Mouse (Mus musculus): ENCODE data around the gene Hivep3. TPM values are rescaled to one million over a fixed set of nuclear protein-coding genes. Genes with fewer than 3 reads are reported as not detected.

The Hivep3 gene
- polyA plus RNA-seq, 1 experiment: 1.4 TPM

DNA sequence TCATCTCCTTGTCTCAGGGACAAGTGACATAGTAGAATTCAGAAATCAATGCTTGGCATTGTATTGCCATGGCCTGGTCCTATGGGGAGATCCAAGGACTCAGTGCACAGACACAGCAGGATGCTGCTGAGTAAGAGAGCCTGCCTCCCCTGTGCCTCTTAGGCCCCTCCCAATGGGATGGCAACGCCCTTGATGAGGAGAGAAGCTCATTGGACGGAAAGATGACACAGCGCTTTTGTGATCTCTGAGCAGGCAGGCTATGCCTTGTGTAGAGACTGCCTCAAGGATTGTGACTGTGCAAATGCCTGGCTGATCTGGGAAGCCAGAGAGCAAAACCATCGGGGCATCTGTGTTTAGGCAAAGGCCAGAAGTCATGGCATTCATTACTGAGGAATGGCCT lies 16.6 kb downstream of the Hivep3 start:
- H3K79me3 ChIP-seq (ENCODE audit: low read depth): no peaks in the 10 kb centered on the region
- TF ChIP-seq USF1 (IDR thresholded peaks at IDR 0.05; ENCODE audit: low read depth): no peak
- TF ChIP-seq CEBPB (IDR thresholded peaks at IDR 0.05; ENCODE audit: low read depth): no peak
- TF ChIP-seq FOSL1 (IDR thresholded peaks at IDR 0.05; ENCODE audit: insufficient read depth, low read length, poor library complexity, severe bottlenecking): no peak
- TF ChIP-seq MAX (IDR thresholded peaks at IDR 0.05): no peak
- no peak for TF ChIP-seq MYOD1 (IDR thresholded peaks at IDR 0.05; ENCODE audit: control insufficient read depth, insufficient read length, low read depth)
- H3K79me2 ChIP-seq (ENCODE audit: control insufficient read depth, insufficient read depth): no peaks in the 10 kb centered on the region
- H3K4me3 ChIP-seq (ENCODE audit: insufficient read depth, poor library complexity, severe bottlenecking): no peak overlapping the region
- H3K27me3 ChIP-seq (ENCODE audit: control insufficient read depth, insufficient read depth, insufficient read length): peaks cover 4% of the 10 kb centered on the region
- H3K36me3 ChIP-seq (ENCODE audit: control insufficient read depth, insufficient read depth): no peaks in the 10 kb centered on the region
- H3ac ChIP-seq (ENCODE audit: control insufficient read depth, insufficient read length, low read depth): no peak overlapping the region

DNA sequence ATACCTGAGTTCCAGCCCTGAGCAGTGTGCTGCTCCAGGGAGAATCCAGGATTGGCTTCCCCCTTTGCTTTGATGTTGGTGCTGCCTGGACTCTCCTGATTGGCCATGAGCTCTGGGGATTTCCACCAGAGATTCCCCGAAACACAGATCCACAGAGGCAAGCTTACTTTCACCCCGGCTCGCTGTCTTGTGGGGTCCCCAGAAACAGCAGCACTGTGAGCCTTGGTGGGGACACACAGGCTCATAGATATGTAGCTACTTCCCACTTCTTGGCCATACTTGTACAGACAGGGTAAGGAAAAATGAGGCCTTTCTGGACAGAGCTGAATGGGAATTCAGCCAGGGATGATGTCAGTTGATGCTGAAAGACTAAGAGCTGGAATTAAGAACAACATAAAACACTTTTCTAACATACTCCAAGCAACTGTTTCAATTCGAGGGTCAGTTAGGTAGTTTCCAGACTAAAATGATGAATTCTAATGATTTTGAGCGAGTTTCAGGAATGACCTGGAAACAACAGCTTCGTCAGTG lies 17.2 kb downstream of the Hivep3 start:
- no peaks in the 10 kb centered on the region for H3K79me2 ChIP-seq (ENCODE audit: control insufficient read depth, insufficient read depth)
- H3ac ChIP-seq (ENCODE audit: control insufficient read depth, insufficient read length, low read depth): no peak overlapping the region
- TF ChIP-seq FOSL1 (IDR thresholded peaks at IDR 0.05; ENCODE audit: insufficient read depth, low read length, poor library complexity, severe bottlenecking) (no peak), CEBPB (IDR thresholded peaks at IDR 0.05; ENCODE audit: low read depth) (no peak), USF1 (IDR thresholded peaks at IDR 0.05; ENCODE audit: low read depth) (no peak), MAX (IDR thresholded peaks at IDR 0.05) (no peak), MYOD1 (IDR thresholded peaks at IDR 0.05; ENCODE audit: control insufficient read depth, insufficient read length, low read depth) (no peak), CTCF (IDR thresholded peaks at IDR 0.05; ENCODE audit: control insufficient read depth, insufficient read depth, insufficient read length) (no peak)

DNA sequence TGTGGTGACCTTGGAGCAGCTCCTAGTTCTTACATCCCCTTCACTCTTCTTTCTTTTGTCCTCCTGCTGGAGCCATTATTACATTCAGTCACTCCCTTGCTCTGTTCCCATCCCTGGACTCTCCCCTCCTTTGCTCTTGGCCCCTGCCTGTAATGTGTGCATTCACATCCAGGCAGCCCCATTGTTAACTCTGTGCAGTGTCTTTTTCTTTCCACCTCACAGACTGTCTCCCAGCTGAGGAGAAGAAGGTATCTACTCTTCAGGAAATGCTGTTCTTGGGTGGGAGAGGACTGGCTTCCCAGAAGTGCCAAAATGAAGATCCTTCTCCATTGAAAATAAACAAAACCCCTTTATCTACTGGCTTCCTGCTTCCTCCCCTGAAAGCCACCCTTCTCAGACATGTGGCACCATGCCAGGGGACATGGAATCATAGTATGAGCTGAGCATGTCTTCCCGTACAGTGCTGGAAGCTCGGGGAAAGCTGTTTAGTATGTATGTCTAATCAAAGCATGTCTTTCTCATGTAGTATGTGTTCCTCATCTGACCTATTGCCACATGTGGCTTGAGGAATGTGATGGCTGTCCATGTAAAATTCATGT lies 17.9 kb downstream of the Hivep3 start:
- Histone ChIP-seq H3K4me3 (ENCODE audit: insufficient read depth, poor library complexity, severe bottlenecking) (no peak overlapping the region), H3K27me3 (ENCODE audit: control insufficient read depth, insufficient read depth, insufficient read length) (peaks cover 4% of the 10 kb centered on the region), H3ac (ENCODE audit: control insufficient read depth, insufficient read length, low read depth) (no peak overlapping the region), H3K36me3 (ENCODE audit: control insufficient read depth, insufficient read depth) (no peaks in the 10 kb centered on the region), H3K79me3 (ENCODE audit: low read depth) (no peaks in the 10 kb centered on the region), H3K79me2 (ENCODE audit: control insufficient read depth, insufficient read depth) (no peaks in the 10 kb centered on the region)
- TF ChIP-seq USF1 (IDR thresholded peaks at IDR 0.05; ENCODE audit: low read depth) (no peak), CEBPB (IDR thresholded peaks at IDR 0.05; ENCODE audit: low read depth) (no peak), MYOD1 (IDR thresholded peaks at IDR 0.05; ENCODE audit: control insufficient read depth, insufficient read length, low read depth) (no peak), FOSL1 (IDR thresholded peaks at IDR 0.05; ENCODE audit: insufficient read depth, low read length, poor library complexity, severe bottlenecking) (no peak), MYOG (IDR thresholded peaks at IDR 0.05; ENCODE audit: control insufficient read depth, extremely low read depth, insufficient read length) (no peak), CTCF (IDR thresholded peaks at IDR 0.05; ENCODE audit: control insufficient read depth, insufficient read depth, insufficient read length) (no peak), MAX (IDR thresholded peaks at IDR 0.05) (no peak)

More for the DNA sequence above, 17.2 kb downstream of the Hivep3 start:
- Histone ChIP-seq H3K79me3 (ENCODE audit: low read depth) (no peaks in the 10 kb centered on the region), H3K27me3 (ENCODE audit: control insufficient read depth, insufficient read depth, insufficient read length) (peaks cover 4% of the 10 kb centered on the region), H3K4me3 (ENCODE audit: insufficient read depth, poor library complexity, severe bottlenecking) (no peak overlapping the region), H3K36me3 (ENCODE audit: control insufficient read depth, insufficient read depth) (no peaks in the 10 kb centered on the region)

GRCm38 (mm10) chr4:119759574-119760233 lies 26.1 kb downstream of the Hivep3 start:
- H3K79me2 ChIP-seq (ENCODE audit: control insufficient read depth, insufficient read depth): no peaks in the 10 kb centered on the region
- H3K79me3 ChIP-seq (ENCODE audit: low read depth): no peaks in the 10 kb centered on the region
- no peak overlapping the region for H3ac ChIP-seq (ENCODE audit: control insufficient read depth, insufficient read length, low read depth)
- H3K36me3 ChIP-seq (ENCODE audit: control insufficient read depth, insufficient read depth): no peaks in the 10 kb centered on the region
- H3K27me3 ChIP-seq (ENCODE audit: control insufficient read depth, insufficient read depth, insufficient read length): peaks cover 9% of the 10 kb centered on the region
- no peak for TF ChIP-seq MAX (IDR thresholded peaks at IDR 0.05)
- no peak for TF ChIP-seq USF1 (IDR thresholded peaks at IDR 0.05; ENCODE audit: low read depth)
- no peak for TF ChIP-seq FOSL1 (IDR thresholded peaks at IDR 0.05; ENCODE audit: insufficient read depth, low read length, poor library complexity, severe bottlenecking)
- no peak for TF ChIP-seq MYOG (IDR thresholded peaks at IDR 0.05; ENCODE audit: control insufficient read depth, extremely low read depth, insufficient read length)
- no peak for TF ChIP-seq MYOD1 (IDR thresholded peaks at IDR 0.05; ENCODE audit: control insufficient read depth, insufficient read length, low read depth)
- no peak for TF ChIP-seq CEBPB (IDR thresholded peaks at IDR 0.05; ENCODE audit: low read depth)
- no peak for TF ChIP-seq CTCF (IDR thresholded peaks at IDR 0.05; ENCODE audit: control insufficient read depth, insufficient read depth, insufficient read length)
- no peak overlapping the region for H3K4me3 ChIP-seq (ENCODE audit: insufficient read depth, poor library complexity, severe bottlenecking)

DNA sequence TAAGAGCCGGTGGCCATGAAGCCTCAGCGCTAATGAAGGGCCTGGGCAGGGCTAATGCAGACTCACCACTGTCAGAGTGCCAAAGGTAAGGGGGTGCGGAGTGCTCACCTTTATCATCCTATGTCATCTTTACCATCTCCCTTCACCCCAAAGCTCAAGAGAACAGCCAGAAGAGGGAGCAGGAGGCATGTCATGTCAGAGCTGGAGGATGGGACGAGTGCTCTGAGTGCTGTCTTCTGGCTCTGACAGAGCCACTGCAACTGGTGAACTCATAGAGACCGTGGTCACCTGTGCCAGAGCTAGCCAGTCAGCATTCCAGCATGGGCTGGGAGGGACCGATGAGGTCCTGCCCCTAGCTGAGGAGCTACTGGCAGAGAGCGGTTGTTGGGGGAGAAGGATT lies 27.2 kb downstream of the Hivep3 start:
- no peak for TF ChIP-seq FOSL1 (IDR thresholded peaks at IDR 0.05; ENCODE audit: insufficient read depth, low read length, poor library complexity, severe bottlenecking)
- no peak for TF ChIP-seq MYOD1 (IDR thresholded peaks at IDR 0.05; ENCODE audit: control insufficient read depth, insufficient read length, low read depth)
- no peak for TF ChIP-seq USF1 (IDR thresholded peaks at IDR 0.05; ENCODE audit: low read depth)
- no peak for TF ChIP-seq MYOG (IDR thresholded peaks at IDR 0.05; ENCODE audit: control insufficient read depth, extremely low read depth, insufficient read length)
- no peak for TF ChIP-seq MAX (IDR thresholded peaks at IDR 0.05)
- no peak for TF ChIP-seq CTCF (IDR thresholded peaks at IDR 0.05; ENCODE audit: control insufficient read depth, insufficient read depth, insufficient read length)
- no peak for TF ChIP-seq CEBPB (IDR thresholded peaks at IDR 0.05; ENCODE audit: low read depth)
- Histone ChIP-seq H3K36me3 (ENCODE audit: control insufficient read depth, insufficient read depth) (no peaks in the 10 kb centered on the region), H3ac (ENCODE audit: control insufficient read depth, insufficient read length, low read depth) (no peak overlapping the region), H3K79me3 (ENCODE audit: low read depth) (no peaks in the 10 kb centered on the region), H3K4me3 (ENCODE audit: insufficient read depth, poor library complexity, severe bottlenecking) (no peak overlapping the region), H3K27me3 (ENCODE audit: control insufficient read depth, insufficient read depth, insufficient read length) (peaks cover 12% of the 10 kb centered on the region), H3K79me2 (ENCODE audit: control insufficient read depth, insufficient read depth) (no peaks in the 10 kb centered on the region)
